Comparison of ENCODE assay signal across 26 mouse cellular contexts in genomic region chr3:92944186-92944585, GRCm38 (mm10). TPM values are rescaled to one million over a fixed set of nuclear protein-coding genes. Genes with fewer than 3 reads are reported as not detected.
DNase-seq lines count a peak whose midpoint lies in the region; ATAC-seq and TF ChIP-seq lines count a peak whose summit lies in the region.
"Had no signal": no experiment of that assay in that cellular context is flagged by ENCODE, and none has a peak within 500 bp of the region (broad histone marks: within the 10 kb centered on the region; RNA-seq: fewer than 3 reads in every experiment).

TSS of gene Lce3c (plus strand) at chr3:92944486.

- CTCF ChIA-PET in Patski (lab: Charles Lee) = interaction anchor here (1.0 to 1.9 kb wide), 3 partner anchors 19 to 87 kb away, joined by 3 to 5 read pairs (median 4); no protein-coding TSS in a partner anchor

- no peak for TF ChIP-seq CTCF in lung, adult 2 months (IDR thresholded peaks at IDR 0.05; ENCODE audit: insufficient read depth, low read length)
- TF ChIP-seq CTCF in Patski (IDR thresholded peaks at IDR 0.05) = no peak

- no peak within 1 kb of the TSS for H3K27ac ChIP-seq in embryonic facial prominence, embryonic 15.5 days (replicated peaks)
- no peak within 1 kb of the TSS for H3K27ac ChIP-seq in embryonic facial prominence, embryonic 10.5 days (replicated peaks)
- H3K27ac ChIP-seq: embryonic facial prominence, embryonic 12.5 days; forebrain, embryonic 13.5 days; forebrain, embryonic 15.5 days had no signal

- H3K27me3 ChIP-seq in embryonic facial prominence, embryonic 15.5 days = no peaks in the 10 kb centered on the region
- no peaks in the 10 kb centered on the region for H3K27me3 ChIP-seq in embryonic facial prominence, embryonic 10.5 days (replicated peaks; ENCODE audit: low read depth, poor library complexity, severe bottlenecking)
- peaks cover 11% of the 10 kb centered on the region for H3K27me3 ChIP-seq in Patski
- H3K27me3 ChIP-seq: embryonic facial prominence, embryonic 12.5 days; forebrain, embryonic 13.5 days; forebrain, embryonic 15.5 days had no signal

- H3K4me3 ChIP-seq in embryonic facial prominence, embryonic 15.5 days (replicated peaks) = no peak within 1 kb of the TSS
- no peak within 1 kb of the TSS for H3K4me3 ChIP-seq in embryonic facial prominence, embryonic 10.5 days
- no peak within 1 kb of the TSS for H3K4me3 ChIP-seq in lung, adult 2 months (replicated peaks; ENCODE audit: extremely low read depth, low read depth, low read length)
- H3K4me3 ChIP-seq: embryonic facial prominence, embryonic 12.5 days; forebrain, embryonic 13.5 days; forebrain, embryonic 15.5 days had no signal

- no peak within 1 kb of the TSS for H3K9ac ChIP-seq in embryonic facial prominence, embryonic 15.5 days
- H3K9ac ChIP-seq: embryonic facial prominence, embryonic 12.5 days; forebrain, embryonic 13.5 days; forebrain, embryonic 15.5 days; forebrain, postnatal 0 days had no signal

- H3K4me2 ChIP-seq in embryonic facial prominence, embryonic 15.5 days (replicated peaks) = no peak within 1 kb of the TSS
- H3K4me2 ChIP-seq: embryonic facial prominence, embryonic 12.5 days; forebrain, embryonic 13.5 days; forebrain, embryonic 15.5 days had no signal

- intact Hi-C loops in left cerebral cortex, postnatal 25 days (cut with DNase I) = no loop called here

- 52% methylated on average over 1 of the region's 1 CpGs for WGBS in embryonic facial prominence, embryonic 15.5 days
- WGBS in embryonic facial prominence, embryonic 10.5 days = 83% methylated on average over 1 of the region's 1 CpGs
- WGBS in lung, adult 2 months = 56% methylated on average over 1 of the region's 1 CpGs

- no peak for TF ChIP-seq POLR2A in lung, adult 2 months (IDR thresholded peaks at IDR 0.05; ENCODE audit: borderline replicate concordance, extremely low read depth, low read depth, low read length)

- no peaks in the 10 kb centered on the region for H3K4me1 ChIP-seq in embryonic facial prominence, embryonic 15.5 days
- no peaks in the 10 kb centered on the region for H3K4me1 ChIP-seq in embryonic facial prominence, embryonic 10.5 days
- H3K4me1 ChIP-seq in lung, adult 2 months (ENCODE audit: control insufficient read depth, insufficient read depth, low read length) = no peaks in the 10 kb centered on the region
- H3K4me1 ChIP-seq: embryonic facial prominence, embryonic 12.5 days; forebrain, embryonic 13.5 days; forebrain, embryonic 15.5 days had no signal

- DNase-seq in embryonic facial prominence, embryonic 10.5 days (ENCODE audit: low spot score) = no peak
- DNase-seq in lung, adult 2 months = no peak
- no peak for DNase-seq in lung, postnatal 10 days
- no peak for DNase-seq in Patski (ENCODE audit: low read depth, low spot score)
- DNase-seq in right cerebral cortex, postnatal 36 days (ENCODE audit: low spot score in 2 of 2) = no peak
- DNase-seq in left cerebral cortex, postnatal 25 days (ENCODE audit: low spot score in 2 of 2) = no peak
- DNase-seq: adrenal gland, adult 2 months; adrenal gland, postnatal 10 days; adrenal gland, postnatal 25 days; cerebellum, adult 11 months; cerebellum, adult 18-20 months; cerebellum, adult 8-10 months; cerebellum, adult 9-11 months; cerebellum, postnatal 36 days; embryo, embryonic 11 days; forebrain, postnatal 0 days had no signal

- no peak for ATAC-seq in embryonic facial prominence, embryonic 15.5 days (ENCODE audit: insufficient number of reproducible peaks, low FRiP score, low TSS enrichment, low read depth)
- peak; percentile 44 for ATAC-seq in Patski
- ATAC-seq: forebrain, embryonic 13.5 days; forebrain, embryonic 15.5 days; forebrain, postnatal 0 days had no signal

- no peaks in the 10 kb centered on the region for H3K9me3 ChIP-seq in embryonic facial prominence, embryonic 15.5 days (replicated peaks)
- H3K9me3 ChIP-seq in embryonic facial prominence, embryonic 10.5 days = no peaks in the 10 kb centered on the region
- H3K9me3 ChIP-seq: embryonic facial prominence, embryonic 12.5 days; forebrain, embryonic 13.5 days; forebrain, embryonic 15.5 days had no signal

- no peaks in the 10 kb centered on the region for H3K36me3 ChIP-seq in embryonic facial prominence, embryonic 15.5 days
- no peaks in the 10 kb centered on the region for H3K36me3 ChIP-seq in embryonic facial prominence, embryonic 10.5 days (replicated peaks)
- H3K36me3 ChIP-seq: embryonic facial prominence, embryonic 12.5 days; forebrain, embryonic 15.5 days had no signal

- in situ Hi-C loops in Patski (cut with MboI; ENCODE audit: low pct_unique_long_range_greater_than_20kb) = no loop called here

- POLR2A ChIA-PET in Patski (lab: Charles Lee) = interaction anchor here (0.7 kb wide), 1 partner anchor 74 kb away, joined by 4 read pairs; the partner anchor contains the start of gene 2310050C09Rik

RNA-seq across cellular contexts. Expression of gene Lce3c, which starts in this region (rescaled TPM):
- 15.4 and 56.9 TPM in 2 replicates for polyA plus RNA-seq in embryonic facial prominence, embryonic 15.5 days (2015; fragmentation: Nextera tagmentation; extraction: Ambion mirVana)
- not detected in 2 replicates for polyA plus RNA-seq in embryonic facial prominence, embryonic 10.5 days (2016; fragmentation: Nextera tagmentation; extraction: Ambion mirVana)
- polyA plus RNA-seq in lung, adult 2 months (2012; rRNA removed) = 361 TPM in 1 of 2 replicates, not detected in the other
- 2.1 TPM for polyA plus RNA-seq in Patski (2021)
- not detected for total RNA-seq in left cerebral cortex, postnatal 25 days (2021)
- total RNA-seq: adrenal gland, adult 2 months; adrenal gland, postnatal 10 days; adrenal gland, postnatal 25 days; adrenal gland, postnatal 4 days; common myeloid progenitor, adult 5-6 weeks; ES-E14; forebrain, postnatal 0 days had no signal
- polyA plus RNA-seq: adrenal gland, adult 2 months; brain, embryonic 14.5 days; C2C12; embryonic facial prominence, embryonic 12.5 days; forebrain, embryonic 11.5 days; forebrain, embryonic 13.5 days; forebrain, embryonic 15.5 days; forebrain, postnatal 0 days had no signal
